Mouse (Mus musculus): ENCODE measurements at regions not wholly inside any gene's neighbourhood (a gene's known extent, or its start where the extent isn't known, plus 50 kb on each side); places are given as distances from the start of the nearest gene placed in this dataset.

- ATAC-seq (replicated peaks): no peak
- Histone ChIP-seq H3K9ac (no peak overlapping the region), H3K27ac (no peak overlapping the region), H3K9me3 (no peaks in the 10 kb centered on the region), H3K36me3 (replicated peaks) (no peaks in the 10 kb centered on the region), H3K4me2 (no peak overlapping the region), H3K27me3 (replicated peaks) (no peaks in the 10 kb centered on the region), H3K4me1 (no peaks in the 10 kb centered on the region), H3K4me3 (no peak overlapping the region)
- 66% methylated on average over 3 of the region's 3 CpGs for WGBS
These were observed 401.6 kb upstream of the Nmur2 start for GRCm38 (mm10) chr11:56442381-56442780.

GRCm38 (mm10) chr11:56441071-56441470 is 400.3 kb upstream of the Nmur2 start:
- no peaks in the 10 kb centered on the region for H3K27me3 ChIP-seq (replicated peaks)
- no peaks in the 10 kb centered on the region for H3K4me1 ChIP-seq
- no peak overlapping the region for H3K27ac ChIP-seq
- H3K4me3 ChIP-seq: no peak overlapping the region
- H3K9ac ChIP-seq: no peak overlapping the region
- no peaks in the 10 kb centered on the region for H3K9me3 ChIP-seq
- no peak overlapping the region for H3K4me2 ChIP-seq
- ATAC-seq (replicated peaks): no peak
- 48% methylated on average over 2 of the region's 2 CpGs for WGBS
- H3K36me3 ChIP-seq (replicated peaks): no peaks in the 10 kb centered on the region

GRCm38 (mm10) chr11:56431089-56431488 is 390.3 kb upstream of the Nmur2 start:
- no peaks in the 10 kb centered on the region for H3K27me3 ChIP-seq (replicated peaks)
- no peak overlapping the region for H3K9ac ChIP-seq
- no peak overlapping the region for H3K27ac ChIP-seq
- ATAC-seq (replicated peaks): no peak
- no peaks in the 10 kb centered on the region for H3K4me1 ChIP-seq
- WGBS: 79% methylated on average over 3 of the region's 3 CpGs
- H3K4me3 ChIP-seq: no peak overlapping the region
- no peaks in the 10 kb centered on the region for H3K36me3 ChIP-seq (replicated peaks)
- H3K9me3 ChIP-seq: no peaks in the 10 kb centered on the region
- no peak overlapping the region for H3K4me2 ChIP-seq

- no peak overlapping the region for H3K4me3 ChIP-seq
- no peak overlapping the region for H3K4me2 ChIP-seq
- no peaks in the 10 kb centered on the region for H3K27me3 ChIP-seq (replicated peaks)
- no peaks in the 10 kb centered on the region for H3K36me3 ChIP-seq (replicated peaks)
- H3K9ac ChIP-seq: no peak overlapping the region
- no peaks in the 10 kb centered on the region for H3K4me1 ChIP-seq
- H3K27ac ChIP-seq: no peak overlapping the region
- ATAC-seq (replicated peaks): no peak
- 82% methylated on average over 1 of the region's 1 CpGs for WGBS
- no peaks in the 10 kb centered on the region for H3K9me3 ChIP-seq
These were observed 344.0 kb upstream of the Nmur2 start for GRCm38 (mm10) chr11:56384761-56385160.

- Histone ChIP-seq H3K9ac (no peak overlapping the region), H3K27me3 (replicated peaks) (no peaks in the 10 kb centered on the region), H3K36me3 (replicated peaks) (no peaks in the 10 kb centered on the region), H3K4me1 (no peaks in the 10 kb centered on the region), H3K27ac (no peak overlapping the region), H3K4me2 (no peak overlapping the region), H3K4me3 (no peak overlapping the region), H3K9me3 (no peaks in the 10 kb centered on the region)
- ATAC-seq (replicated peaks): no peak
- WGBS: 51% methylated on average over 5 of the region's 5 CpGs
These were observed 336.7 kb upstream of the Nmur2 start for GRCm38 (mm10) chr11:56377535-56377934.

GRCm38 (mm10) chr11:56374329-56374728 is 333.5 kb upstream of the Nmur2 start:
- ATAC-seq (replicated peaks): no peak
- WGBS: 81% methylated on average over 6 of the region's 6 CpGs
- Histone ChIP-seq H3K27me3 (replicated peaks) (no peaks in the 10 kb centered on the region), H3K36me3 (replicated peaks) (no peaks in the 10 kb centered on the region), H3K4me1 (no peaks in the 10 kb centered on the region), H3K9ac (no peak overlapping the region), H3K9me3 (no peaks in the 10 kb centered on the region), H3K27ac (no peak overlapping the region), H3K4me2 (no peak overlapping the region), H3K4me3 (no peak overlapping the region)

- Histone ChIP-seq H3K4me1 (no peaks in the 10 kb centered on the region), H3K27ac (no peak overlapping the region), H3K4me2 (no peak overlapping the region), H3K4me3 (no peak overlapping the region), H3K27me3 (replicated peaks) (no peaks in the 10 kb centered on the region), H3K36me3 (replicated peaks) (no peaks in the 10 kb centered on the region), H3K9me3 (no peaks in the 10 kb centered on the region), H3K9ac (no peak overlapping the region)
- ATAC-seq (replicated peaks): no peak
- WGBS: 66% methylated on average over 4 of the region's 4 CpGs
These were observed 332.8 kb upstream of the Nmur2 start for GRCm38 (mm10) chr11:56373624-56374023.

- Histone ChIP-seq H3K9me3 (no peaks in the 10 kb centered on the region), H3K9ac (no peak overlapping the region), H3K4me2 (no peak overlapping the region), H3K27ac (no peak overlapping the region), H3K4me1 (no peaks in the 10 kb centered on the region), H3K4me3 (no peak overlapping the region), H3K36me3 (replicated peaks) (no peaks in the 10 kb centered on the region), H3K27me3 (replicated peaks) (no peaks in the 10 kb centered on the region)
- ATAC-seq (replicated peaks): no peak
- WGBS: 59% methylated on average over 2 of the region's 2 CpGs
These were observed 316.9 kb upstream of the Nmur2 start for GRCm38 (mm10) chr11:56357690-56358089.

- Histone ChIP-seq H3K4me3 (no peak overlapping the region), H3K27ac (no peak overlapping the region), H3K9ac (no peak overlapping the region), H3K36me3 (replicated peaks) (no peaks in the 10 kb centered on the region), H3K27me3 (replicated peaks) (no peaks in the 10 kb centered on the region), H3K4me1 (no peaks in the 10 kb centered on the region), H3K4me2 (no peak overlapping the region), H3K9me3 (no peaks in the 10 kb centered on the region)
- ATAC-seq (replicated peaks): no peak
- WGBS: 51% methylated on average over 7 of the region's 7 CpGs
These were observed 311.1 kb upstream of the Nmur2 start for GRCm38 (mm10) chr11:56351798-56352366.

GRCm38 (mm10) chr11:56351231-56351630 is 310.4 kb upstream of the Nmur2 start:
- H3K27ac ChIP-seq: no peak overlapping the region
- 88% methylated on average over 1 of the region's 1 CpGs for WGBS
- no peaks in the 10 kb centered on the region for H3K36me3 ChIP-seq (replicated peaks)
- no peak overlapping the region for H3K4me2 ChIP-seq
- H3K9me3 ChIP-seq: no peaks in the 10 kb centered on the region
- no peak overlapping the region for H3K4me3 ChIP-seq
- no peak for ATAC-seq (replicated peaks)
- no peaks in the 10 kb centered on the region for H3K4me1 ChIP-seq
- no peaks in the 10 kb centered on the region for H3K27me3 ChIP-seq (replicated peaks)
- no peak overlapping the region for H3K9ac ChIP-seq

- 89% methylated on average over 3 of the region's 3 CpGs for WGBS
- no peak for ATAC-seq (replicated peaks)
These were observed 309.0 kb upstream of the Nmur2 start for GRCm38 (mm10) chr11:56349766-56350165.

GRCm38 (mm10) chr11:56348408-56348807 is 307.6 kb upstream of the Nmur2 start:
- H3K9me3 ChIP-seq: no peaks in the 10 kb centered on the region
- H3K4me1 ChIP-seq: no peaks in the 10 kb centered on the region
- WGBS: 91% methylated on average over 5 of the region's 5 CpGs
- ATAC-seq (replicated peaks): no peak
- H3K27ac ChIP-seq: no peak overlapping the region
- no peak overlapping the region for H3K4me2 ChIP-seq
- no peak overlapping the region for H3K4me3 ChIP-seq
- H3K9ac ChIP-seq: no peak overlapping the region
- H3K27me3 ChIP-seq (replicated peaks): no peaks in the 10 kb centered on the region
- no peaks in the 10 kb centered on the region for H3K36me3 ChIP-seq (replicated peaks)

More at GRCm38 (mm10) chr11:56349766-56350165, 309.0 kb upstream of the Nmur2 start:
- H3K9ac ChIP-seq: no peak overlapping the region
- H3K27me3 ChIP-seq (replicated peaks): no peaks in the 10 kb centered on the region
- H3K27ac ChIP-seq: no peak overlapping the region
- H3K4me2 ChIP-seq: no peak overlapping the region
- H3K4me1 ChIP-seq: no peaks in the 10 kb centered on the region
- H3K9me3 ChIP-seq: no peaks in the 10 kb centered on the region
- H3K4me3 ChIP-seq: no peak overlapping the region
- no peaks in the 10 kb centered on the region for H3K36me3 ChIP-seq (replicated peaks)

- Histone ChIP-seq H3K36me3 (replicated peaks) (no peaks in the 10 kb centered on the region), H3K27ac (no peak overlapping the region), H3K27me3 (replicated peaks) (no peaks in the 10 kb centered on the region), H3K9me3 (no peaks in the 10 kb centered on the region), H3K4me1 (no peaks in the 10 kb centered on the region), H3K4me3 (no peak overlapping the region), H3K9ac (no peak overlapping the region), H3K4me2 (no peak overlapping the region)
- WGBS: 77% methylated on average over 5 of the region's 5 CpGs
- no peak for ATAC-seq (replicated peaks)
These were observed 302.3 kb upstream of the Nmur2 start for GRCm38 (mm10) chr11:56343083-56343482.

Data from midbrain, embryonic 15.5 days (tissue).